Mouse (Mus musculus): Measurements from ENCODE around the gene Pafah1b1.

- TF ChIP-seq CTCF (IDR thresholded peaks at IDR 0.05; ENCODE audit: insufficient read depth, low read length) (no peak), POLR2A (IDR thresholded peaks at IDR 0.05; ENCODE audit: borderline replicate concordance, extremely low read depth, low read depth, low read length) (no peak)
Observed at GRCm38 (mm10) chr11:74665631-74666283, 58.7 kb downstream of the Pafah1b1 start.
